Mouse (Mus musculus) left cerebral cortex, adult 11 months (tissue): ENCODE measurements around the gene Stab1.

Experiments used
- DNase-seq: peaks from one replicate; pipeline ENCODE4 v3.0.0; 2022; ENCODE audit warnings: low spot score

The Stab1 gene

DNA sequence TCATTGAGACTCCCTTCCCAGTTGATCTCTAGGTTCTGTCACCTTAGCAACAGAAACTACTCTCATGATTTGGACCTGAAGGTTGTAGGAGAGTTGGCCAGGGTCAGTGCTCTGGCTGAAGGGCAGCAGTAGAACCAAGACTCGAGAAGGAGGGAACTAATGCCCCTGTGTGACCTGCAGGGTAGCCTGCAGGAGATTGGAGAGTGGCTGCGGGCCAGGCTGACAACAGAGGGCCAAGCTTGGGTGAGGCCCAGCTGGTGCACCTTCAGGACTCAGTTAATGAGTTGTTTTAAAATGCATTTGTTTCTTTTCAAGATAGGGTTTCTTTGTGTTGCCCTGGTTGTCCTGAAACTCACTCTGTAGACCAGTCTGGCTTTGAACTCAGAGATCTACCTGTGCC, 3.4 kb downstream of the Stab1 start:
- no peak for DNase-seq

DNA sequence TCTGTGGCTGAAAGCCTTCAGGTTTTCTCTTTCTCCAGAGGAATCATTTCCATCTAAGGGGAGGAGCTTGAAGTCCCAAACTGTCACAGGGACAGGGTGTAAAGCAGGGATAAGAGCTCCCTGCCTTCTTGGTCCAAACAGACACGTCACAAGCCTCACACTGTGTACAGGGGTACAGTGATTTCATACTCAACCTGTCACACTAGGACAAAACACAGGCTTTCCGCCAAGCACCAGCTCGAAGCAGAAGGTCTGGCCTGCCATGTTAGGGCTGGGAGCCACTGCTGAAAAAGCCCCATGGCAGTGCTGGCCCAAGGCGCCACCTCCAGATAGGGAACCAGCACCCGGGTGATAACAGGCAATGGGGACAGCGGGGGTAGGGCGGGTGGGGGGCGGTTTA, 4.4 kb downstream of the Stab1 start:
- no peak for DNase-seq

DNA sequence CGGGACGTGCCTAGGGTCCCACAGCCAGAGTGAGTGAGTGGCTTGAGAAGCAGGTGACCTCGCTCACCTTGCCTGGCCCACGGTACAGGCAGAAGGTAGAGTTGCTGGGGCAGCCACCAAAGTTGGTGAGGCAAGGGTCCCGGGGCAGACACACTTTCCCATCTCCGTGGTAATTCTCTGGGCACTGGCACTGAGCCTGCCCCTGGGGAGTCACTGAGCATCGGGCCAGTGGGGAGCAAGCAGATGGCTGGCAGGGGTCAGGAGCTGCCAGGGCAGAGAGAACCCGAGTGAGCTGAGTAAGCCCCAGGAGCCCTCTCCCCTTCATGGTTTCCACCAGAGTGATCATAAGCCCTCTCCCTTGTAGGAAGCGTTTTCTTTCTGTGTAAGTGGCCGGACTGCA, 6.8 kb downstream of the Stab1 start:
- no peak for DNase-seq

DNA sequence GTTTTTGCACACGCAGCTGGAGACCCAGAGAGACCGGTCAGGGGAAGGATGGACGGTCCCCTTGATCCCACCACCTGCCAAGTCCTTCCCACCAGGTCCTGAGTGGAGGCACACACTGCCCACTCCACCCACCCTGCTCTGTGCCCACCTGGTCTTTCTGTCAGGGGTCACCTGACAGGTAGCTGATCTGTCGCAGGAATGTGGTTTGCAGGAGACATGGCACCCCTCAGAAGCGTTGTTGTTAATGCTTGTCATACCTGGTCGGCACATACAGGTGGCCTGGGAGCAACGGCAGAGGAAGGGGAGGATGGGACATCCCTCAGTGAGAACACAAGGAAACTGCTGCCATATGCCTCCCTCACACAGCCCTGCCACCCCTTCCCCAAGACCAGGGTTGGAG, 7.2 kb downstream of the Stab1 start:
- DNase-seq = no peak

DNA sequence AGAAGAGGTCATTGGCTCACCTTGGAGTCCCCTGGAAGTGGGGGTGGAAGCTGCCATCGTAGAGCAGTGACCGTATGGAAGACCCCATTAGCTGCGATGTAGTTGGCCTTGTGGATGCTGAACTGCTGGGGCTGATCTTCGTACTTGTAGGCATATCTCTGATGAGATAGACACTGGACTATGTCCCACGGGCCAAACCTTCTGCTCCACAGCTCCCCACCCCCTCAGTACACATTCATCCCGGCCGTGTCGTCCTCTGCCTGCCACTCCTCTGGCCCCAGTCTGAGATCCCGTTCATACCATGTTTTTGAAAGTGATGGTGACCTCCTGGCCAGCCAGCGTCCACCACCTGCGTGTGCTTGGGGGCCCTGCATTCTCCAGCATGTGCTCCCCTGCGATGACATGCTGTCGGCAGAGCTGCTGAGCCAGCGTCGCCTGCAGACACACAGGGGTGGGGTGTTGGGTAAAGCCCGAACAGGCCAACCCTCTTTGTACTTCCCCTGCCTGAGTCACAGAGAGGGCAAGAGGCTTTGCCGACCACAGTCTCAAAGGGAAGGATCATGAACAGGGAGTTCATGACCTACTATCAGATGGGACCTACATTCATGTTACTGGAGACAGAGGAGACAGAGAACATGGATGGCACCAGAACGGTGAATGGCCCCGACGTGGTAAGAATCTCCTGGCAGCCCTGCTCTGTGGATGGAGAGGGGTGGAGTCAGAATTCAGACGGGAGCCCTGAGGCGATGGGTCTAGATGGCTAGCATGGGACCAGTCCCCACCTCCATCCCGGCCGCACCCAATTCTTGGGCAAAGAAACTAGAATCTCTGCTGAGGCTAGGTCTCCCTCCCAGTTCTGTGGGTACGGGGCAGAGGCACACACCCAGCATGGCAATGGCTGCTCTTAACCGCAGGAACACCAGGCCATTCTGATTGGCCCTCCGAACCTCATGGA, 8.0 kb downstream of the Stab1 start:
- DNase-seq = no peak

DNA sequence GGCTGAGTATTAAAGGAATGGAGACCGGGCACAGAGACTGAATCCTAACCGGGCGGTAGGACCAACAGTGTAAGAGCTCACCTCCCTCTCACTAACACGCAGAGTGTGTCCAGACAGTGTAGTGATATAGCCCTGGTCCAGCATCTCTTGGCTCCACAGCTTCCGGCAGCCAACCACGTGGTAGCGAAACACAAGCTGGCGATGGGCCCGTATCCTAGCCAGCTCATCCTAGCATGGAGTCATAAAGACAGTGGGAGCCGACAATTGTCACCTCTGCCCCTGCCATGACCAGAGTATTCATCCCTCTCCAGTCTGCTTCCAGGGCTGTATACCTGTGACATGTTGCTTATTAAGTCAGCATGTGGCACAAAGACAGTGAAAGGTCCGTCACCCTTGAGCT, 22.7 kb downstream of the Stab1 start:
- no peak for DNase-seq

DNA sequence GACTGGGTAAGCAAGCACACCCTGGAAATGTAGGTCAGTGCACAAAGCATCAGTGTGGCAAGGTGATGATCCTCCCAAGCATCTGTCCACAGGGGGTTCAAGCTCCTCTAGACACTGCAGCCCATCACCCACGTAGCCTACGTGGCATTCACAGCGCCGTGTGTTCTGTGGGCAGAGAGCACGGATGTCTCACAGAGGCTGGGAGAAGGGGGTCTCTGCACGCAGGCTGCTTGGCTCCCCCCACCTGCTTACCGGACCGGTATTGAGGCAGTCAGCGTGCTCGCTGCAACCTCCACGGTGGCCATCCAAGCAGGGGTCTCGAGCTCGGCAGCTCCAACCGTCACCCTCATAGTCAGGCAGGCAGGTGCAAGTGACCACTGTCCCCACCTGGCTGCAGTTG, 27.4 kb downstream of the Stab1 start:
- DNase-seq = no peak

DNA sequence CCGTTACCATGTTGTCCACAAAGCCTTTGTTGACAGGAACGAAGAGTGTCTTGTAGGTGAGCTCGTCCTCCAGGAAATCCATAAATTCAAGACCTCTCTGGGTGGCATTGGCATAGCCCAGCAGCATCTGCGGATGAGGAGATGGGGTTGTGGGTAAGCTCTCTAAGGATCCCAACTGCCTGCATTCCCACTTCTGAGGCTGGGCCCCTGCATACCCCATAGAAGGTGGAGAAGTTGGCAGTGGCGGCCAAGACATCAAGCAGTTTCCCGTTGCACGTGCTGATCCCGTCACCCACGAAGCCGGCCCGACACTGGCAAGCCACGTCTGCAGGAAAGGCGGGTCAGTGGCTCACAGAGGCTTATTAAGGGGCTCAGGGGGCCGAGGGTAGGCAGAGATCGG, 28.3 kb downstream of the Stab1 start:
- no peak for DNase-seq

DNA sequence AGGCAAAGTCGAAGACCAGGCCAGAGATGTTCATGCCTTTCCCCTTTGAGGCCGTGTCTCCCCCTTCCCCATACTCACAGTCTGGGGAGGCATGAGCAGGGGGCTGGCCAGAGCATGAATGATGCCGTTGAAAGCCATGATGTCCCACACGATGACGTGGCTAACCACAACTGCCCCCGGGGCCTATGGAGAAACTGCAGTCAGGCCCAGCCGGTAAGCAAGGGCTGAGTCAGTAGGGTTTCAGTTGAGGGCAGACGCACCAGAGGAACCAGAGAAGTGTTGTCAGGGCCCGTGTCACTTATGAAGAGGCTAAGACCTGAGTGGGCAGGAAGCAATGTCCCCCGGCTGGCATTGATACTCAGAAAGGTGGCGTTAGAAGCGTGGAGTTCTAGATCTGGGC, 28.8 kb downstream of the Stab1 start:
- DNase-seq = no peak

DNA sequence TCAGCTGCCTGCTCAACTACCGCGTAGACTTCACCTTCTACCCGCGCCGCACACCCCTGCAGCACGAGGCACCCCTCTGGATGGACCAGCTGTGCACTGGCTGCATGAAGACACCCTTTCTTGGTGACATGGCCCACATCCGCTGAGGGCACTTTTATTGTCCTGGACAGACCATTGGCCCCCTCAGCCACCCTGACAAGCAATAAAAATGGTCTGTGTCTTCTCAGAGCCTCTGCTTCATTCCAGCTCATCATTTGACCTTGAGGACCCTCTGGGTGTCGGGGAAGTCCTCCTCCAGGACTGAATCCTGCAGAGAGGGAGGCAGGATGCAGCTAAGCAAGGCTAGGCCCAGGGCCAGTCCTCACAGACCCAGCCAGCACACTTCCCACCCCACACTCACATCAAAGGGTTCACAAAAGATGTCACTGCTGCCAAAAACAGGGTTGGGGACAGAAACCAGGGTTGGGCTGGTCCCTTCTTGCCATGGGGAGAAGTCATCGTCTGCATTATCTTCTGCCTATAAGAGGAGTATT, 29.5 kb downstream of the Stab1 start:
- no peak for DNase-seq

DNA sequence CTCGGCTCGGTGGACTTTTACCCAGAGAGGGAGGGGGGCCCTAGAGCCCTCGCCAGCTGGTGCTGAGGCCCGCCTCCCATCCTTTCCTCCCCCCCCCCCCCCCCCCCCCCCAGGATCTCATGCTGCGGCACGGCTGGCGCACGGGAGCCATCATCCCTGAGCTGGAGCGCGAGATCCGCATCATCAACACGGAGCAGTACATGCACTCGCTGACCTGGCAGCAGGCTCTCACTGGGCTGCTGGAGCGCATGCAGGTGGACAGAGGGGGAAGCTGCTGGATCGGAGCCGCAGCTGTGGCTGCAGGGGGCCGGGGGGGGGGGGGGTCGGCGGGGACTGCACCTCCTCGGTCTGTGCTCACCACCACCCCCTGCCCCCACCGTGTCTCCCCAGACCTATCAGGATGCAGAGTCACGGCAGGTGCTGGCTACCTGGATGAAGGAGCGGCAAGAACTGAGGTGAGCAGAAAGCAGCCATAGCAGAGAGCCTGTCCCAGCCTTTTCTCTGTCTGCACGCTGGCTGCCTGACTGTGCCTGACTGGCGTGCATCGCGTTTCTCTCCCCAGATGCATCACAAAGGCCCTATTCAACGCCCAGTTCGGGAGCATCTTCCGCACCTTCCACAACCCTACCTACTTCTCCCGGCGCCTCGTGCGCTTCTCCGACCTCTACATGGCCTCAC, 30.1 kb downstream of the Stab1 start:
- no peak for DNase-seq

DNA sequence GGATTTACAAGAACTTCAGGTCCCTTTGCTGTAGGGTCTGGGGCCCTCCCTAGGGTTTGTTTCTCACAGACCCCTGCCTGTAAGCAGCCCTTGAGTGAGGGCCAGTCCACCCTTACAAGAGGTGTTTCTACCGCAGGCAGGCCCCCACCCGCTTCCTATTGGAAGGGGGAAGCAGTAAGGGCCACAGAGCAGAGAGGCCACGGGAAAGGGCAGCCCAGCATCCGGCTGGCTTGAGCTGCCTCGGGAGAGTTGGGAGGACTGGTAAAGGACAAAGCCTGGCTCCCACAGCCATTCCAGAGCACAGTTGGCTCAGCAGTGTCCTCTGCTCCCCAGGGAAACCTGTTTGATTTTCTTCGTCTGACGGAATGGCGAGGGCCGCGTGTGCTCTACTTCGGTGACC, 30.6 kb downstream of the Stab1 start:
- no peak for DNase-seq

DNA sequence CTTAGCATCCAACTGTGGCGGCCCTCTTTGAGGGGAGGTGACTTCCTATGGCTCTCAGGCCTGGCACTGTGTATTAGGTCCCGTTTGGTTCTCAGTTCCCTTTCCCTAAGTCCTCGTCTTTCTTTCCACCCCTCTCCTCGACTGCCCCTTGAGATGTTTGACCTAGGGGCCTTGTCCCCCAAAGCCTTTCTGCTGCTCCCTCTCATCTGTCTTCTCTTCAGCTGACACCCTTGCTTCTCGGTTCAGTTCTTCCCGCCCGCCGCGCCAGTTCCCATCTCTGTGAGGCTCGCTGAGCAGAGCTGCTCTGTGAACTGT, 31.2 kb downstream of the Stab1 start:
- DNase-seq = no peak

DNA sequence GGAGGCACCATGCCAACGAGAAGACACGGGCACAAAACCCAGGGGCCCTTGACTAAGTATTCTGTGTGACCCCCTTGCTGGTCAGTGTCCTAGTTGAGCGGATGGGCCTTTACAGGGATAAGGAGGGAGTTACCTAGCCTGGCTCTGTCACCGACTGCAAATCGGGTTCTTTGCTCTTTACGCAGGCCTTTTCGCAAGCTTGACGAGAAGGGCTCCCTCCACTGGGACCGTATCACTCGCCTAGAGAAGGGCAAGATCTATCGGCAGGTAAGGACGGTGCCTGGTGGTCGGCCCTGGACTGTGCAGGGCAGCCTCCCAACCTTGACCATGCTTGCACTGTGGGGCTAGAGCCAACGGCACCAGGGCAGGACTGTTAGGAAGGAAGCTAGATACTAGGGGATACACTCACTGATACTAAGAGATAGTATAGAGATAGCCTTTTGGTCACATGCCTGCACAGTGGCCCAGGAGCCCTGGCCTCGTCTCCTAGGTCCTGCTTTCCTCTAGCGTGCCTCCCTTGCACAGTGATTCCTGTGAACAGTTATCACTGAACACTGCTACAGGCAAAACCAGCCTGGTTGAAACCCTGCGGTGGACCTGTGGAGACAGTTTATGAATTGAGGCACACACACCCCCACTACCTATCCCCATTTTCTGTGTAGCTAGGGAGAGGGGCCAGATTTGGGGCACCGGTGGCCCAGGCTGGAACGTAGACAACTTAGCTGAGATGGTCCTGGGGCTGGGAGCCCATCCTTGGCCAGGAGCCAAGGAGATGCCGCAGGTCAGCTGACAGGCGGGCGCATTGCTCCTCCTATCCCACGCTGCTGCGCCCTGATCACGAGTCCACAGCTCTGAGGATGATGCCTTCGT, 31.8 kb downstream of the Stab1 start:
- DNase-seq = no peak

DNA sequence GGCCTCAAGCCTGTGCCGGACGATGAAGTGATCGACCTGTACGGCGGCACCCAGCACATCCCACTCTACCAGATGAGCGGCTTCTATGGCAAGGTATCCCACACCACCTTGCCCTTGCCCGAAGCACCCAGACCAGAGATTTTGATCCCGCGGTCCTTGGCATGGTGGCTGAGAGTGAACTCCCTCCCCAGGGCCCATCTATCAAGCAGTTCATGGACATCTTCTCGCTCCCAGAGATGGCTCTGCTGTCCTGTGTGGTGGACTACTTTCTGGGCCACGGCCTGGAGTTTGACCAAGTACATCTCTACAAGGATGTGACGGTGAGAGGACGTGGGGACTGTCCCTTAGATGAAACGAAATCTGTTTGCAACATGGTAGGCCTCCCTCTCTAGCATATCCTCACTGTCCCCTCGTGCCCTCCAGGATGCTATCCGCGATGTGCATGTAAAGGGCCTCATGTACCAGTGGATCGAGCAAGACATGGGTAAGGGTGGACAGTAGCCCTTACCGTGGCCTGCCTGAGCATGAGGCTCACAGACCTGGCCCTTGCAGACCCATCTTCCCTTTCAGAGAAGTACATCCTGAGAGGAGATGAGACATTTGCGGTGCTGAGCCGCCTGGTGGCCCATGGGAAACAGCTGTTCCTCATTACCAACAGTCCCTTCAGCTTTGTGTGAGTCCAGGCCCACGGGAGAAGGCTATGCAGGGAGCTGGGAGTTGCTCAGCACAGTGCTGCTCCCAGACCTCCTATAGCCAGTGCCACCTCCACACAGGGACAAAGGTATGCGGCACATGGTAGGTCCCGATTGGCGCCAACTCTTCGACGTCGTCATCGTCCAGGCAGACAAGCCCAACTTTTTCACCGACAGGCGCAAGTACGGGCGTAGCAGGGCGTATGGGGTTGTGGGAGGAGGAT, 32.7 kb downstream of the Stab1 start:
- no peak for DNase-seq

DNA sequence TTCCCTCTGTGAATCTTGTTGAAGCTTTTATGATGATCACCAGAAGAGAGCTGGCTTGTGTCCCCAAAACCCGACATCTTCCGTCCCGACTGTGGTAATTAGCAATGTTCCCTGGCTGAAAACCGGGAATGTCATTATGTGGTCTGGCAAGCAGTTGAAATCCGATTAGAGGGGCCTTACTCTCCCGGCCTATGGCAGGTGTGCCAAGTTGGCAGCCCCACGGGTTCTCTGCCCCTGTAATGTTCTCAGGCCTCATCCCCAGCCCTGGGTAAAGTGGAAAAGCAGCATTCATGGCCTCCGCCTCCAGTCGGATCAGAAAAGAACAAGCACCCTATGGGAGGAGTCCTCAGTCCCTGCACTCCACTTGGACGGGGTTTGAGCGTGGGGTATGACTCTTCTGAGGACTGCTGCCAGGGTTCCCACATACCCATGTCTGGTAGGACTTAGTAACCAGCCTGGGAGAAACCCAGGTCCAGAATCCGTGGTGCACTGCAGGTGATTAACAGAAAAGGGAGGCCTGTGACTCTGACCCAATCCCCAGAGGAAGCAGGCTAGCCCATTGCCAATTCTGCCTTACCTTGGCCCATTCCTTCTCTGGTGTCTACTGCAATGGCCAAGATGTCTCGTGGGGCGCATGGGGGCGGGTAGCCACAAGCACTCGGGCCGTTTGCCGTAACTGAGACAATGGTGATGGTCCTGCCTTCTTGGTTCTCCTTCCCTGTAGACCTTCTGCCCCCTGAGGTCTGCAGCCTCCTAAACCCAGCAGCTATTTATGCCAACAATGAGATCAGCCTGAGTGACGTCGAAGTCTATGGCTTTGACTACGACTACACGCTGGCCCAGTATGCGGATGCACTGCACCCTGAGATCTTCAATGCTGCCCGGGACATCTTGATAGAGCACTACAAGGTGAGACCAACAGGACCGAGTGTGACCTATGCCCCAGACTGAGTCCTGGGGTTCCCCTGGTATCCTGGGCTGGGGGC, 34.1 kb downstream of the Stab1 start:
- no peak for DNase-seq

DNA sequence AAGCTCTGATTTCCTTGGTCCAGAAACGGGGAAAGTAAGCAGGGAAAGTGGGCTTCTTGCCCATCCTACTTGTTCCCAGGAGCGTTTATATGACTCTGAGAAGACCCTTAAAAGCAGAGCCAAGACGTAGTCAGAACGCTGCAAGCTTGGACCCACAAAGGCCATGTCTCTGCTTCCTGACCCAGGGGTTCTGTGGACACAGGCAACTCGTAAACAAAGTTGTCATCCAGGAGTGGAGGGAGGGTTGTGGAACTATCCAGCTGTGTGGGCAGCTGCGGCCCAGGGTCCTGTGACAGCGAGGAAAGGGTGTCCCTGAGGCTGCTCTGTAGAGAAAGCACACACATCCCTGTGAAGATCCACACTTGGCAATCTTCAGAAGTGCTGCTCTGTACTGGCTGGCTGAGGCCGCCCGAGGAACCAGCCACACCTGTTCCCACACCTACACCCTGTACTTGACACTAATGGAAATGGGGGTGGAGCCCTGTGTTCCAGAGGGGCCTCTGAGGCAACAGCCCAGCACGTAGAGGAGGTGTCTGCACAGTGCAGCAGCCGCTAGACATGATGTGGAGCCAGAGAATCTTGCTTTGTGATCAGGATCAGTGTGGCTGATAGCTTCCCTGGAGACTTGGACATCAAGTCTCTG, 35.3 kb downstream of the Stab1 start:
- DNase-seq = no peak

DNA sequence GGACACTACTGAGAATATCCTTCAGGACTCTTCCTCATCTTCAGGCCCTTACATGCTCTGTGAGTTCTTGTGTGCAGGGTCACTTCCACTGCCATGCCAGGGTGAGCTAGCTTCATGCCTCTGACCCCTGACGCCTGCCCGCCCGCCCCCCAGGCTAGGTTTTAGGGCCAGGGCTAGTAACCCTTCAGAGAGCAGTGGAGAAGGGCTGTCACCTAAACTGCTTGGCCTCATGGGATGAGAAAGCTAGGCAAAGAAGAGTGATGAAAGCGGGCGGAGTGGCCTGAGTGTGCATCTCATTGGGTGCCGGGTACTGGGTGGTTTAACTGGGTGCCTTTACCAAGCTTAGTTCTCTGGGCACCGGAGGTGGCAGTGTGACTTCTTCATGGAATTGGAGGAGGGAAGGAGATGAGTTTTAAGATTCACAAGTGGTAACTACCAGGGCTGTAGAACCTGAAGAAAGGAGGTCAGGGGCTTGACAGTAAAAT, 35.9 kb downstream of the Stab1 start:
- no peak for DNase-seq

DNA sequence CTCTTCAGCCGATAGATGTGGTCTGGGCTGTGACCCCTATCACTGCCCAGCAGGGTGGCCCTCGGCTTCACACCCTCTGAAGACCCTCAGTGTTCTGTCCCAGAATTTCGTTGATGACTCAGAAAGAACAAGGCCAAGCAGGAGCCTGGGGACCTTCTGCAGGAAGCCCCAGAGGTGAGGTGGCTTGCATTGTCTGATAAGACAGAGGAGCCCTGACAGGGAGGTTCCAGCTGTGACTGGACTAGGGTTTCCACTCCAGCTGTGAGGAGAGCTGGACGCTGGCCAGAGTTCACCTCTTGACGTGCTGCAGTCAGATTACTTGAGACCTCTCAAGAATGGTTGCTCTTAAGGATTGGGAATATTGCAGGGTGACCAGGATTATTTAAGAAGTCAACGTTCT, 36.4 kb downstream of the Stab1 start:
- no peak for DNase-seq
